Mouse (Mus musculus): ENCODE data around the gene Dnaaf5.

GRCm38 (mm10) chr5:139149006-139149672 is 884 bp upstream of the Dnaaf5 start:
- TF ChIP-seq CTCF (IDR thresholded peaks at IDR 0.05; ENCODE audit: extremely low read depth, insufficient read depth, low read length) = no peak
- no peak for TF ChIP-seq POLR2A (IDR thresholded peaks at IDR 0.05; ENCODE audit: extremely low read depth, insufficient read depth, low read length)

Data from cortical plate, adult 2 months (tissue).